Comparison of ENCODE assay signal across 8 mouse cellular contexts in genomic region chr19:32346176-32346575, GRCm38 (mm10). TPM values are rescaled to one million over a fixed set of nuclear protein-coding genes. Genes with fewer than 3 reads are reported as not detected.
DNase-seq lines count a peak whose midpoint lies in the region; ATAC-seq and TF ChIP-seq lines count a peak whose summit lies in the region.

No protein-coding gene starts in this region.

- no peak for TF ChIP-seq CTCF in lung, adult 2 months (IDR thresholded peaks at IDR 0.05; ENCODE audit: insufficient read depth, low read length)
- TF ChIP-seq CTCF in liver, postnatal 0 days (IDR thresholded peaks at IDR 0.05; ENCODE audit: low read depth) = no peak

- peaks cover 7% of the 10 kb centered on the region for H3K4me1 ChIP-seq in lung, adult 2 months (ENCODE audit: control insufficient read depth, insufficient read depth, low read length)
- H3K4me1 ChIP-seq in embryonic facial prominence, embryonic 15.5 days = peaks cover 51% of the 10 kb centered on the region
- peaks cover 48% of the 10 kb centered on the region; the same call in 1 of the 2 replicates for H3K4me1 ChIP-seq in intestine, embryonic 15.5 days (replicated peaks)
- peaks cover 24% of the 10 kb centered on the region for H3K4me1 ChIP-seq in liver, postnatal 0 days (ENCODE audit: insufficient read depth)

- peak; percentile 63 to 67 for DNase-seq in lung, adult 18-20 months
- DNase-seq in lung, adult 2 months = no peak
- no peak for DNase-seq in liver, postnatal 0 days
- DNase-seq in cerebellum, postnatal 4 days (ENCODE audit: low spot score in 2 of 2) = no peak
- DNase-seq in gastrocnemius, adult 8-10 months (ENCODE audit: low spot score in 2 of 2) = no peak
- DNase-seq in right cerebral cortex, postnatal 36 days (ENCODE audit: low spot score in 2 of 2) = no peak

- no peaks in the 10 kb centered on the region for H3K36me3 ChIP-seq in embryonic facial prominence, embryonic 15.5 days
- H3K36me3 ChIP-seq in intestine, embryonic 15.5 days = no peaks in the 10 kb centered on the region
- H3K36me3 ChIP-seq in liver, postnatal 0 days (replicated peaks; ENCODE audit: insufficient read depth, low read length) = no peaks in the 10 kb centered on the region

- no peaks in the 10 kb centered on the region for H3K9me3 ChIP-seq in embryonic facial prominence, embryonic 15.5 days (replicated peaks)
- H3K9me3 ChIP-seq in intestine, embryonic 15.5 days = no peaks in the 10 kb centered on the region
- no peaks in the 10 kb centered on the region for H3K9me3 ChIP-seq in liver, postnatal 0 days (ENCODE audit: low read length)

- no peak overlapping the region for H3K9ac ChIP-seq in embryonic facial prominence, embryonic 15.5 days
- H3K9ac ChIP-seq in intestine, embryonic 15.5 days = no peak overlapping the region
- 0 out of 2 replicates have a peak overlapping the region, but pooled peaks have one; percentile 4 for H3K9ac ChIP-seq in liver, postnatal 0 days (replicated peaks)

- 30% methylated on average over 3 of the region's 3 CpGs for WGBS in lung, adult 2 months
- 9% methylated on average over 3 of the region's 3 CpGs for WGBS in embryonic facial prominence, embryonic 15.5 days
- 4% methylated on average over 3 of the region's 3 CpGs for WGBS in intestine, embryonic 15.5 days
- 41% methylated on average over 3 of the region's 3 CpGs for WGBS in liver, postnatal 0 days (ENCODE audit: insufficient replicate concordance)

- H3K4me3 ChIP-seq in lung, adult 2 months (replicated peaks; ENCODE audit: extremely low read depth, low read depth, low read length) = no peak overlapping the region
- H3K4me3 ChIP-seq in embryonic facial prominence, embryonic 15.5 days (replicated peaks) = no peak overlapping the region
- H3K4me3 ChIP-seq in intestine, embryonic 15.5 days (replicated peaks) = no peak overlapping the region
- no peak overlapping the region for H3K4me3 ChIP-seq in liver, postnatal 0 days (ENCODE audit: low read depth, low read length)

- TF ChIP-seq EP300 in liver, postnatal 0 days (IDR thresholded peaks at IDR 0.05; ENCODE audit: low read depth) = peak; percentile 9; the same call in 1 of the 2 replicates

- no peaks in the 10 kb centered on the region for H3K27me3 ChIP-seq in embryonic facial prominence, embryonic 15.5 days
- no peaks in the 10 kb centered on the region for H3K27me3 ChIP-seq in intestine, embryonic 15.5 days (replicated peaks)
- no peaks in the 10 kb centered on the region for H3K27me3 ChIP-seq in liver, postnatal 0 days (ENCODE audit: insufficient read depth, low read length)

- H3K4me2 ChIP-seq in embryonic facial prominence, embryonic 15.5 days (replicated peaks) = no peak overlapping the region
- H3K4me2 ChIP-seq in intestine, embryonic 15.5 days (replicated peaks) = peak overlapping the region; percentile 47
- H3K4me2 ChIP-seq in liver, postnatal 0 days (ENCODE audit: low read depth, low read length) = peak overlapping the region; percentile 49

- no peak for TF ChIP-seq POLR2A in lung, adult 2 months (IDR thresholded peaks at IDR 0.05; ENCODE audit: borderline replicate concordance, extremely low read depth, low read depth, low read length)

- ATAC-seq in embryonic facial prominence, embryonic 15.5 days (ENCODE audit: insufficient number of reproducible peaks, low FRiP score, low TSS enrichment, low read depth) = peak; percentile 83
- peak; percentile 80 for ATAC-seq in intestine, embryonic 15.5 days
- peak; percentile 67 for ATAC-seq in liver, postnatal 0 days

- H3K27ac ChIP-seq in embryonic facial prominence, embryonic 15.5 days (replicated peaks) = peak overlapping the region; percentile 76
- H3K27ac ChIP-seq in intestine, embryonic 15.5 days = peak overlapping the region; percentile 71
- peak overlapping the region; percentile 89 for H3K27ac ChIP-seq in liver, postnatal 0 days (ENCODE audit: low read depth)

RNA-seq across cellular contexts. Expression of gene Sgms1, which starts 43.3 kb away (rescaled TPM):
- polyA plus RNA-seq in lung, adult 2 months (2012; rRNA removed) = 44.2 and 53.7 TPM in 2 replicates
- polyA plus RNA-seq in embryonic facial prominence, embryonic 15.5 days (2015; fragmentation: Nextera tagmentation; extraction: Ambion mirVana) = 38.8 and 39.4 TPM in 2 replicates
- 35.3 and 37.1 TPM in 2 replicates for polyA plus RNA-seq in intestine, embryonic 15.5 days (2015; fragmentation: Nextera tagmentation; extraction: Ambion mirVana)
- polyA plus RNA-seq in liver, postnatal 0 days (2015; fragmentation: Nextera tagmentation; extraction: Ambion mirVana) = 16.0 and 17.4 TPM in 2 replicates
- total RNA-seq in gastrocnemius, adult 8-10 months (2022) = 10 to 100 TPM; 57.6 to 68.1 (median 61.3) TPM

Comparison
In these comparisons a context has a peak if more than half of its experiments do, and no peak if none do; other contexts are left out.
1. DNase-seq: peak in lung, adult 18-20 months (2 of 2); none in lung, adult 2 months (single experiment), liver, postnatal 0 days (single experiment), cerebellum, postnatal 4 days (0 of 2), gastrocnemius, adult 8-10 months (0 of 2) and right cerebral cortex, postnatal 36 days (0 of 2).
2. Peak in every context shown above with its lines, with median percentiles within 50 percentile points of each other: ATAC-seq and H3K27ac ChIP-seq.